Mouse (Mus musculus): Measurements from ENCODE around the gene Fgfr2.

Fgfr2 gene

DNA sequence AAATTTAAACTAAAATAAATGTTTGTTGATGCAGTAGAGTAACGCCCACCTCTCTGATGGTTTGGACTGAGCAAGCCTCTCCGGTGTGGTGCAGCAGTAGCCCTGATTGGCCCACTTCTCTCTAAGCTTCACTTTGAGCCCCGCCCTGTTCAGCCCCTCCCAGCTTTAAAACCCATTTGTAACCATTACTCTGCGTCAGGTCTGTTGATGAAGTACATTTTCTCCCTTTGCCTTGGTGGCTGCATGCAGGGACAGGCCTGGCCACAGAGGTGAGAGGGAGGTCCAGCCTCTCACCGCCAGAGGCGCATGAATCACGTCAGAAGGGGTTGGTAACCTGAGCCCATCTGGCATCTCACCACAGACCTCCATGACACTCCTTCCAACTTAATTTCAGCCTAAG is 1513.5 kb downstream of the Fgfr2 start:
- TF ChIP-seq GATA4 (IDR thresholded peaks at IDR 0.05; ENCODE audit: insufficient replicate concordance, low read length), result no peak

DNA sequence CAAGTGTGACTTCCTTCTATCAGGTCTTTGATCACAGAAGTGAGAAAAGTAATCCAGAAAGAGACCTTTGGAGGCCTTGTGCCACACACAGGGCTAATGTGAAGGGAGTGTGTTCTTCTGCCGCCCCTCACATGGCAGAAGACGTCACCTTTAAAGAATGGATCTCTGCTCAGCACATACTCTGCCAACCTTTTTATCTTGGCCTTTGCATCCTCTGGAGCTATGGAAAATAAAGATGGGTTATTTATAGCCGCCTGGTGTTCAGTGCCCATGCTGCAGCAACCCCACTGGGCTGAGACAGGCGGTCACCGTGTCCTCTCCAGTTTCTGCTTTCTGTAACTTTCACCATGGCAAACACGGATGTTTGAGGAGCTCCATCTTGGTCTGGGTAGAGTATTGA is 1515.1 kb downstream of the Fgfr2 start:
- no peak for TF ChIP-seq GATA4 (IDR thresholded peaks at IDR 0.05; ENCODE audit: insufficient replicate concordance, low read length)

DNA sequence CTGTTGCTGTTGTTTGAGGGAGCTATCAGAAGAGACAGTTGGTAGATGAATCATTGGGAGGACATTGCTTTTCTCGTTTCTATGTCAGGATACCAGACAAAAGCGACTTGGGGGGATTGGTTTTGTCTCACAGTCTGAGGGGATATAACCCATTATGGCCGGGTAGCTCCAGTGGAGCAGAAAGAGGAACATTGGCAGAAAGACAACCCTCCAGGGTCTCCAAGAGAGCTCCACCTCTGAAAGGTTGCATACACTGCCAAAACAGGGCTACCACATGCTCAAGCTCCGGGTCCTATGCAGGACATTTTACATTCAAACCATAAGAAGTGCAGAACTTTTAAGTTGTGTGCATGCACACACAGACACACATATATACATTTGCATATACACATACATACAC is 1517.7 kb downstream of the Fgfr2 start:
- no peak for TF ChIP-seq GATA4 (IDR thresholded peaks at IDR 0.05; ENCODE audit: insufficient replicate concordance, low read length)

DNA sequence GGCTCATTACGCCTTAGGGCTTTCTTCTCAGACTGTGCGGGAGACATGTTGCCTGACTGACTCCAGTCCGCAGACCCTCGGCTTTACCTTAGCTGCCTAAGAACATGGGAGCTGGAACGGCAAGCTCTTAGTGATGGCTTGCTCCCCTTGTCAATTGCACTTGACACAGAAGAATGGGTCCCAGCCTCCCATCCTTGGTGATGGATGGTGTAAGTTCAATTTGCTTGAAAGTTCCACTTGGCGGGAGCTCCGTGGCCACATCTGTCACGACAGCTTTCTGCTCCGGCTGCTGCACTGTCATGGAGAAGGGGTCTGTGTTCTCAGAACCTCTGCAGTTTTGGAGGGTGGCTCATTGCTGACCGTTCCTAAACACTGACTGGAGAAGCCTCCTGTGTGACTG is 1518.2 kb downstream of the Fgfr2 start:
- TF ChIP-seq GATA4 (IDR thresholded peaks at IDR 0.05; ENCODE audit: insufficient replicate concordance, low read length), result no peak

DNA sequence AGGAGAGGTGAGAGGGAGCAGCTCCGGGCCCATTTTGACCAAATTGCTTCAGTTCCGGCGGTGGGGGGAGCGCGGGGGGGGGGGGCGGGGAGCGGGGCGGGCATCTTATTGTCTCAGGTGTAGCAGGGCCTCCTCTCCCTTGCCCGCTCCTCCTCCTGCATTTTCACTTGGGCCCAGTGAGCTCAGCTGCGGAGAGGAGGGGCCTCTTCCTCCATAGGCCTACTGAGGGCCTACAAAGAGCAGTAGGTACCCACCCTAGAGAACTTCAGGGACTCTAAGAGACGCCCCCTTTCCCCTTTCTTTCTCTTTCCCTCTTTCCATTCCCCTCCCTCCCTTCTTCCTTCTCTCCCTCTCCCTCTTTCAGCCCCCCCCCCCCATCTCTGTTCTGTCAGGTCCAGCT is 1520.0 kb downstream of the Fgfr2 start:
- no peak for TF ChIP-seq GATA4 (IDR thresholded peaks at IDR 0.05; ENCODE audit: insufficient replicate concordance, low read length)

DNA sequence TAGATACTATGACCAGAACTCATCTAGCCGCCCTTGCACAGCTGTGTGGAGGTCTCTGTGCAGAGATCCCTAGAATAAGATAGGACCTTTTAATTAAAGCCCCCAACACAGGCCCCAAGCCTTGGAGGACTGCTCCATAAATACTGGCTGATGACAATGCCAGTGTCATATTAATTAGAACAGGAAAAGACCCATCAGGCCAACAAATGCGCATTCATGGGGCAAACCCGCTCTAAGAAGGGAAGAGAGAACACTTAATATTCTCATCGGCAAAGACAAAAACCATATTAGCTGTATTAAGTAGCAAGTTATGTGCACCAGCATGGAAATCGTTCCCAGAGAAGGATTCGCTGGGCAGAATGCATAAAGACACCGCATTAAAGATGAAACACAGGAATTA is 1521.0 kb downstream of the Fgfr2 start:
- TF ChIP-seq GATA4 (IDR thresholded peaks at IDR 0.05; ENCODE audit: insufficient replicate concordance, low read length), result no peak

DNA sequence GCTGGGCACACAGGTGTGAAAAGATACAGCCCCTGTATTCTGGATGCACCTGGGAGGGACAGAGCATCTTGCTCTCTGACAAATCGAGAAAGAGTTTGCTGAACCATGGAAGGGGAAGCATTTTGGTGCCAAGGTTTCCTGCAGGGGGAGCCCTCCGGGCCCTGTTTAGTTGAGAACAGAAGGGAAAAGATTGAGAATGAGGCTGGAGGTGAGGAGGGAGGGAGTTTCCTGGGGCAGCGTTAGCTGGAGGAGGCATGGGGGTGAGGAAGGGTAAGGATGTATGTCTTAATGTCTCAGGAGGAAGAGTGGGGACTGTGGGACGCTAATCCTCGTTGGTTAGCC is 1524.7 kb downstream of the Fgfr2 start:
- no peak for TF ChIP-seq GATA4 (IDR thresholded peaks at IDR 0.05; ENCODE audit: insufficient replicate concordance, low read length)

DNA sequence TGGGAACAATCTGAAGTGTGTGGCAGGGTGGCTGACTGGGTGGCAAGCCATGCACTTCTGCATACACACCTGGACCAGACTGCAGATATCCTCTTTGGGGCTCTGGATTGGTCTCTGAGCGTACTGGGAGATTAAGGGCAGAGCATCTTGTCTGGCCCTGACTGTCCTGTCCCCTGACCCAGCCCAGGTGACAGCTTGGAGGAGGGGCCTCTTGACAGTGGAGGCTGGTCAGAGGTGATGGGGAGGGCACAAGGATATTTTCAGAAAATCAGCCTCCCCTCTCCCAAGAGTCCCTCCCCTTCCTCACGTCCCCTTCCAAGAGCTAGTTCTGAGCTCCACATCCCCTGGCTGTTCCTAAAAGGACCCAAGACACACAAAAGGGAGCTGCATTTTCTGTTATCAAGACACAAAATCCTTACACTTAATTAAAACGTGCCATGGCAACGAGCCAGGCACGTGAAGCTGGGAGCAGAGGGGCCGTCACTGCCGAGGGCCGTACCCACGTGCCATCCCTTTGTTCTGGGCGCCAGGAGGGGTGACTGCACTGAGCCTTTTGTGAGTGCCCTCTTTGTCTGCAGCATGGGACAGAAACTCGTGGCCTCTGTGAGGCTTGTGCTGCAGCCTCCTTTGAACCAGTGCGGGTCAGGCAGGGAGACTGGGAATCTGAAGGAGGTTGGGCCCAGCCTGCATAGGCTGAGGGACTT is 1525.2 kb downstream of the Fgfr2 start:
- TF ChIP-seq GATA4 (IDR thresholded peaks at IDR 0.05; ENCODE audit: insufficient replicate concordance, low read length), result no peak

DNA sequence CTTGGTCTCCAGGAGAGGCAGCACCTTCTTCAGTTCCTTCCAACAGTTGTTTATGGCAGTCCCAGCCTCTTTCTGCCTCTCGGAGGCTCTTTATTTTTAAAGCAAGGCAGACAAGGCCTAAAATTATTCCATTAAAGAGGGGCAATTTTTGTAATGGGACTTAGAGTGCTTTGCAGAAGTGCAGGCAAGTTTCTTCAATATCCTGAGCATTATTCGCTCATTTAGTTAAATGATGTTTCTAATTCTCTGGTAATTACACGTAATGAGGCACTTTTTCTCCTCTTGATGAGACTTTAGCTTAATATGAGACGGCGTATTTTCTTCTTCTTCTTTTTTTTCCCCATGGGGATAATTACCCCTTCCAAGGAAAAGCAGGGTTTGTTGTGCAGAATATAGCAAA is 1537.6 kb downstream of the Fgfr2 start:
- TF ChIP-seq GATA4 (IDR thresholded peaks at IDR 0.05; ENCODE audit: insufficient replicate concordance, low read length), result no peak

DNA sequence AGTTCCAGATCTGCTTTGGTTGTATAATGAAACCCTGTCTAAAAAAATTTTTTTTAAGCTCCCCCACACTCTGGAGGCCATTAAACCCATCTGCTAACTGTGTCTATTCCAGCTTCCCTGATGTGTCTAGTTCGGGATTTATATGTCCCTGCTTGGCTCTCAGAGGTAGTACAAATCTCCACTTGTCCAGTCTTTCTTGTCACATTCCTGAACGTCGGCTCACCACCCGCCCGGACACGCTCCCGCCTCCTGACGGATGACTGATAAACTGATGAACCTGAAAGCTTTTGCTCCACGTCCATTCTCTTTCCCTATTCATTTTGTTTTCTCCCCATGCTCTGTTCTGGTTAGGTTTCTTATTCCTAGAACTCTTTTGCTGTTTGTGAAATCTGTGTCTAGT is 1541.0 kb downstream of the Fgfr2 start:
- TF ChIP-seq GATA4 (IDR thresholded peaks at IDR 0.05; ENCODE audit: insufficient replicate concordance, low read length), result no peak

DNA sequence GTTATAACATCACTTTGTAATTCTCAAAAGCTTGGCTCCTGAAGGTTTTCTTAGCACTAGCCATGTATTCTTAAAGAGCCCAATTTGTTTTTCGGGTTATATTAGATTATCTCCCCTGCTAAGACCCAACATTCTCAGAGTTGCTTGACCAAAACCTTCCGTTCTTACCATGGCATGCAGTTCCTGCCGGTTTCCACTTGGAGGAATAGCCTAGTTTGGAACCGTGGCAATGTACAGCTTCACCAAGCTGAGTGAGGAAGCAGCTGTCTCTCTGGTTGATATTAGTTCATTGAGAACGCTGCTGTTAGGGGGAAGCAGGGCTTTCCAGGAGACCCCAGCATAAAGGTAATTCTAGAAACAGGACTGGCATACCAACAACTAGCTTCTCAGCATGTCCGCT is 1547.9 kb downstream of the Fgfr2 start:
- TF ChIP-seq GATA4 (IDR thresholded peaks at IDR 0.05; ENCODE audit: insufficient replicate concordance, low read length), result no peak

DNA sequence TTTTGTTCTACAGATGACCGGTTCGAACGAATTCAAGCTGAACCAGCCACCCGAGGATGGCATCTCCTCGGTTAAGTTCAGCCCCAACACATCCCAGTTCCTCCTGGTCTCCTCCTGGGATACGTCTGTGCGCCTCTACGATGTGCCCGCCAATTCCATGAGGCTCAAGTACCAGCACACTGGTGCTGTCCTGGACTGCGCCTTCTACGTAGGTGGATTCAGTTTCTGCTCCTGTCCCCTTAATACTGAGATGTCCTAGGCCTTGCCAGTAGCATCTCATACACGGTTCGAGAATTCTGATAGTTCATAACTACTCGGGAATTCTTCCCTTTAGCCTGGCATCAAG is 1562.5 kb downstream of the Fgfr2 start:
- no peak for TF ChIP-seq GATA4 (IDR thresholded peaks at IDR 0.05; ENCODE audit: insufficient replicate concordance, low read length)

DNA sequence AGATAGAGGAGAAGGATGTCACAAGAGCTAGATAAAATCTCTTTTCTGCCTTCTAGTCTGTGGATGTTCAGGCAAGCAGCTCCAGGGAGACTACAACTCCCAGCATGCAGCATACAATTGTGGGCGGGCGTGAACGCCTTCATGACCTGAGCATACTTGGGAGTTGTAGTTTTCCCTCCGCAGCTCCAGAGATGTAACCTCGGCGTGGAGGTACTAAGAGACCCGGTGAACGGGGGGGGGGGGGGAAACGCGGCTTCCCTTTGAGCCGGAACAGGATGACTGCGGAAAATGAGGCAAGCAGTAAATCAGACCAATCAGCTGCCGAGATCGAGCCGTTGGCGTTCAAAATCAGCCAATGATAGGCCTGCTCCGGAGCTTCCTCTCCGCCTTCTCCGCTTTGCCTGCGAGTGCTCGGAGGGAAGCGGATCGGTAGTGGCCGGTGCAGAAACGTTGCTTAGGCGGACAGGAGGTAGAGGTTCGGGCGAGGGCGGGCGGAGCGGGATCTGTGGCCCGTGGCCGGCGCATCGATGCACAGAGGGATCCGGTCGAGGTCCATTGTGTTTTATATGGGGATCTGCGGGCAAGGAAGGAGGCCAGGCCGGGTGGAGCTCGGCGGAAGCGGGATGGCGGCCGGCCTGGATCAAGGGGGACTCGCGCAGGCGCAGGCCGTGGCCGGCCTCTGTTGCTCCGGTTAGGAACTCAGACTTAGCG is 1563.0 kb downstream of the Fgfr2 start, which contains the start of gene Bub3:
Gene Bub3 (plus strand): TSS at position 237 of the 711 bp plus-strand sequence.
- peak; percentile 29; the same call in 1 of the 2 replicates for TF ChIP-seq GATA4 (IDR thresholded peaks at IDR 0.05; ENCODE audit: insufficient replicate concordance, low read length)

DNA sequence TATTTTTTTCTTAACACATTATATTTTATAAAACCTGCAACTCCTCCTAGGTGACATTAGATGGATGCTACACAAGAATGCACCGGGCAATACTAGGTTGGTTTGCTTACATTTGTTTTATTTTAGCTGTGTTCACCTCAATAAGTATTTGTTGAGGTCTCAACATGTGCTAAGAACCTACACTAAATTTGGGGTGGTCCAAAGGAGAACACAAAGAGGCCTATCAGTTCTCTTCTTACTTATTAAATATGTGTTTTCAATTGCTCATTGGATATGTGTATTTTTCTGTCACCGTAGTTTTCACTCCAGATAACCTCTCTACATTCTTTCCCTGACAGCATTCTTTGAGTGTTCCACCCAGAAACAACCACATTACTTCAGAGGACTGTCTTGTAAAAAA is 1565.4 kb downstream of the Fgfr2 start:
- TF ChIP-seq GATA4 (IDR thresholded peaks at IDR 0.05; ENCODE audit: insufficient replicate concordance, low read length), result no peak

DNA sequence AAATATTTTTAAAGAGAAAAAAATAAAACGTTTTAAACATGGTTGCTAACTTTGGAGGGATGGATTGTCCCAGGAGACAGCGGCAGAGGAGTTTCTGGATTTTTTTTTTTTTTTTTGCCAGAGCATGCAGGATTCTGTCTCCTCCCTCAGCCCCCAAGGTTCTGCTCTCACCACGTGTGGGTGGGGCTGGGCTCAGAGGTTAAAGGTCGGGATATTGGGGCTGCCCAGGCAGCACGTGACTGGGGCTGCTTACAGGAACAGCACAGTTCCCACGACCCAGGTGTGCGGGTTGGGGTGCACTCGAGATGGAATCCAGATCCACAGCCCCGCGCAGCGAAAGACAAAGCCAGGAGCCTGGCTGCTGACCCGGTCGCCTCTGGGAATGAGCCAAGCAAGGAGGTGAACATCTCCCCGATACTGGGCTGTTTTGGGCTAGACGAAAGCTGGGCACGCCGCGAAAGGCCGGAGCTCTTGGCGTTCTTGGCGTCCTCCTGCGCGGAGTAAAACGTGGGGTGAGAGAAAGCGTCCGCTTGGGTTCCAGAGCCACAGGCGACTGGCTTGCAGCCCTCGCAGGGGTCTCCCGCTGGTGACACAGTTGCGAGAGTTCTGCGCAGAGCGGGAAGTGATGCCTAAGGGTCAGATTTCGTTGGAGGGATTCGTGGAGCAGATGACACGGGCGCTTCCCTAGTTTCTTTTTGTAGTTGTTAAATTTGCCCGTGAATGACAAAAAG is 1566.4 kb downstream of the Fgfr2 start:
- no peak for TF ChIP-seq GATA4 (IDR thresholded peaks at IDR 0.05; ENCODE audit: insufficient replicate concordance, low read length)

DNA sequence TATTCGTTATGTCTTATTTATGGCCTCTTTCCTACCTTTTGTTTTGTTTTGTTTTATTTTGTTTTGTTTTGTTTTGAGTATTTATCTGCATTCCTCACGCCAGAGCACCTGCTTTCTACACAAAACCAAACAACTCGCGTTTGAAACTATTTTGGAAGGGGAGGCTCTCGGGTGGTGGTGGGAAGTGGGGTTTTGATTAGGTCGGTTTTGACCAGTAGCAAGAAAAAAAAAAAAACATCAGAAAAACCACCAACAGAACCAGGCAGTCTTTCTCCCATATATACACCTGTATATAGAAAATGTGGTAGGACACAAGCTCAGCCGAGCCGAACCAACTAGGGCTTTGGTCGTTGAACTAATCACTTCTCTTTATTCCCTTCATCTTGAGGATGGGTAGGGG is 1567.0 kb downstream of the Fgfr2 start:
- no peak for TF ChIP-seq GATA4 (IDR thresholded peaks at IDR 0.05; ENCODE audit: insufficient replicate concordance, low read length)
